Mouse (Mus musculus): Measurements from ENCODE around the gene Sdr9c7. TPM values are rescaled to one million over a fixed set of nuclear protein-coding genes. Genes with fewer than 3 reads are reported as not detected.
"Not testable (repeated sequence)": the region's sequence is repeated elsewhere in the genome, so short reads cannot be mapped to it uniquely, and the experiment has no call there.

Sdr9c7 gene
- polyA plus RNA-seq, 2 experiments, result 1.0 to 1.4 TPM

GRCm38 (mm10) chr10:127886971-127887370 lies 11.3 kb upstream of the Sdr9c7 start:
- 72% methylated on average over 4 of the region's 4 CpGs for WGBS

GRCm38 (mm10) chr10:127888605-127889004 lies 9.7 kb upstream of the Sdr9c7 start, which contains the start of gene Rdh7:
Gene Rdh7, minus strand, starts transcription at chr10:127888817.
- TF ChIP-seq POLR2A (IDR thresholded peaks at IDR 0.05; ENCODE audit: borderline replicate concordance, extremely low read depth, insufficient read depth, insufficient read length), result no peak
- Histone ChIP-seq H3K27me3 (ENCODE audit: control insufficient read depth, insufficient read depth, low read length) (no peaks in the 10 kb centered on the region), H3K27ac (replicated peaks; ENCODE audit: low read depth, low read length) (no peak within 1 kb of the TSS), H3K4me3 (replicated peaks; ENCODE audit: low read length) (no peak within 1 kb of the TSS), H3K4me1 (ENCODE audit: control insufficient read depth, insufficient read depth, low read length) (no peaks in the 10 kb centered on the region), H3K9me3 (ENCODE audit: control insufficient read depth, low read length) (no peaks in the 10 kb centered on the region), H3K4me2 (replicated peaks; ENCODE audit: low read depth, low read length, severe bottlenecking) (no peak within 1 kb of the TSS), H3K36me3 (ENCODE audit: control insufficient read depth, insufficient read depth, low read length) (no peaks in the 10 kb centered on the region), H3K9ac (ENCODE audit: low read depth, low read length, severe bottlenecking) (no peak within 1 kb of the TSS)
- no peak for ATAC-seq (ENCODE audit: low FRiP score, low read depth)
- DNase-seq (ENCODE audit: low spot score), result no peak

More at GRCm38 (mm10) chr10:127886971-127887370, 11.3 kb upstream of the Sdr9c7 start:
- no peak for TF ChIP-seq POLR2A (IDR thresholded peaks at IDR 0.05; ENCODE audit: borderline replicate concordance, extremely low read depth, insufficient read depth, insufficient read length)
- H3K27ac ChIP-seq (replicated peaks; ENCODE audit: low read depth, low read length), result no peak overlapping the region
- H3K4me3 ChIP-seq (replicated peaks; ENCODE audit: low read length), result no peak overlapping the region
- DNase-seq (ENCODE audit: low spot score) (no peak), ATAC-seq (ENCODE audit: low FRiP score, low read depth) (no peak)
- no peaks in the 10 kb centered on the region for H3K9me3 ChIP-seq (ENCODE audit: control insufficient read depth, low read length)
- no peaks in the 10 kb centered on the region for H3K36me3 ChIP-seq (ENCODE audit: control insufficient read depth, insufficient read depth, low read length)
- no peak overlapping the region for H3K4me2 ChIP-seq (replicated peaks; ENCODE audit: low read depth, low read length, severe bottlenecking)
- H3K9ac ChIP-seq (ENCODE audit: low read depth, low read length, severe bottlenecking), result no peak overlapping the region
- no peaks in the 10 kb centered on the region for H3K27me3 ChIP-seq (ENCODE audit: control insufficient read depth, insufficient read depth, low read length)
- no peaks in the 10 kb centered on the region for H3K4me1 ChIP-seq (ENCODE audit: control insufficient read depth, insufficient read depth, low read length)

- Histone ChIP-seq H3K36me3 (ENCODE audit: control insufficient read depth, insufficient read depth, low read length) (no peaks in the 10 kb centered on the region), H3K9me3 (ENCODE audit: control insufficient read depth, low read length) (no peaks in the 10 kb centered on the region), H3K27me3 (ENCODE audit: control insufficient read depth, insufficient read depth, low read length) (no peaks in the 10 kb centered on the region), H3K4me1 (ENCODE audit: control insufficient read depth, insufficient read depth, low read length) (no peaks in the 10 kb centered on the region), H3K27ac (replicated peaks; ENCODE audit: low read depth, low read length) (no peak overlapping the region), H3K4me2 (replicated peaks; ENCODE audit: low read depth, low read length, severe bottlenecking) (no peak overlapping the region), H3K9ac (ENCODE audit: low read depth, low read length, severe bottlenecking) (no peak overlapping the region), H3K4me3 (replicated peaks; ENCODE audit: low read length) (no peak overlapping the region)
- WGBS, result 100% methylated on average over 1 of the region's 1 CpGs
- ATAC-seq (ENCODE audit: low FRiP score, low read depth) (no peak), DNase-seq (ENCODE audit: low spot score) (no peak)
- TF ChIP-seq POLR2A (IDR thresholded peaks at IDR 0.05; ENCODE audit: borderline replicate concordance, extremely low read depth, insufficient read depth, insufficient read length), result no peak
Measured at GRCm38 (mm10) chr10:127891481-127891880, 6.8 kb upstream of the Sdr9c7 start.

- not testable (repeated sequence) for H3K36me3 ChIP-seq (ENCODE audit: control insufficient read depth, insufficient read depth, low read length); H3K27ac ChIP-seq (replicated peaks; ENCODE audit: low read depth, low read length); H3K4me2 ChIP-seq (replicated peaks; ENCODE audit: low read depth, low read length, severe bottlenecking); DNase-seq (ENCODE audit: low spot score); ATAC-seq (ENCODE audit: low FRiP score, low read depth); H3K9me3 ChIP-seq (ENCODE audit: control insufficient read depth, low read length); H3K4me1 ChIP-seq (ENCODE audit: control insufficient read depth, insufficient read depth, low read length); H3K27me3 ChIP-seq (ENCODE audit: control insufficient read depth, insufficient read depth, low read length); H3K4me3 ChIP-seq (replicated peaks; ENCODE audit: low read length); H3K9ac ChIP-seq (ENCODE audit: low read depth, low read length, severe bottlenecking)
- 63% methylated on average over 5 of the region's 5 CpGs for WGBS
Measured at GRCm38 (mm10) chr10:127893163-127894022, 4.9 kb upstream of the Sdr9c7 start.

- 45% methylated on average over 5 of the region's 5 CpGs for WGBS
- H3K27ac ChIP-seq (replicated peaks; ENCODE audit: low read depth, low read length), result no peak overlapping the region
- H3K4me2 ChIP-seq (replicated peaks; ENCODE audit: low read depth, low read length, severe bottlenecking), result no peak overlapping the region
- no peak for ATAC-seq (ENCODE audit: low FRiP score, low read depth)
- H3K9me3 ChIP-seq (ENCODE audit: control insufficient read depth, low read length), result no peaks in the 10 kb centered on the region
- H3K27me3 ChIP-seq (ENCODE audit: control insufficient read depth, insufficient read depth, low read length), result no peaks in the 10 kb centered on the region
- no peaks in the 10 kb centered on the region for H3K36me3 ChIP-seq (ENCODE audit: control insufficient read depth, insufficient read depth, low read length)
- no peaks in the 10 kb centered on the region for H3K4me1 ChIP-seq (ENCODE audit: control insufficient read depth, insufficient read depth, low read length)
- no peak for DNase-seq (ENCODE audit: low spot score)
- no peak overlapping the region for H3K4me3 ChIP-seq (replicated peaks; ENCODE audit: low read length)
- no peak for TF ChIP-seq POLR2A (IDR thresholded peaks at IDR 0.05; ENCODE audit: borderline replicate concordance, extremely low read depth, insufficient read depth, insufficient read length)
- H3K9ac ChIP-seq (ENCODE audit: low read depth, low read length, severe bottlenecking), result no peak overlapping the region
Measured at GRCm38 (mm10) chr10:127896705-127897104, 1.6 kb upstream of the Sdr9c7 start.
